Mouse (Mus musculus): ENCODE measurements at regions not wholly inside any gene's neighbourhood (a gene's known extent, or its start where the extent isn't known, plus 50 kb on each side); places are given as distances from the start of the nearest gene placed in this dataset.
"Not testable (repeated sequence)": the region's sequence is repeated elsewhere in the genome, so short reads cannot be mapped to it uniquely, and the experiment has no call there.

GRCm38 (mm10) chrX:75734628-75735302, 140.2 kb downstream of the Pls3 start:
- DNase-seq: not testable (repeated sequence)

GRCm38 (mm10) chrX:75733651-75734050, 141.3 kb downstream of the Pls3 start:
- DNase-seq: not testable (repeated sequence)

- DNase-seq: not testable (repeated sequence)
Observed at GRCm38 (mm10) chrX:75729791-75730190, 145.2 kb downstream of the Pls3 start.

GRCm38 (mm10) chrX:75728507-75728906, 146.5 kb downstream of the Pls3 start:
- no peak for DNase-seq

GRCm38 (mm10) chrX:75723542-75723941, 145.5 kb upstream of the Rab39b start:
- DNase-seq: not testable (repeated sequence)

- no peak for DNase-seq
Observed at GRCm38 (mm10) chrX:75699949-75700348, 121.9 kb upstream of the Rab39b start.

- DNase-seq: not testable (repeated sequence)
Observed at GRCm38 (mm10) chrX:75675271-75675670, 97.2 kb upstream of the Rab39b start.

GRCm38 (mm10) chrX:75673920-75674665, 96.1 kb upstream of the Rab39b start:
- peak; percentile 94 for DNase-seq

GRCm38 (mm10) chrX:75673586-75673919, 95.5 kb upstream of the Rab39b start:
- DNase-seq: no peak

- DNase-seq: no peak
Observed at GRCm38 (mm10) chrX:75672976-75673375, 94.9 kb upstream of the Rab39b start.

GRCm38 (mm10) chrX:75667636-75668035, 89.6 kb upstream of the Rab39b start:
- peak; percentile 65 for DNase-seq

GRCm38 (mm10) chrX:75643402-75643801, 65.4 kb upstream of the Rab39b start:
- peak; percentile 65 for DNase-seq
